Mouse (Mus musculus): ENCODE measurements around the gene Il15ra.

Gene Il15ra

GRCm38 (mm10) chr2:11705201-11706025, at the start of gene Il15ra:
Gene Il15ra (plus strand): TSS chr2:11705290.
- DNase-seq = peak; percentile 74 to 83

- no peak for DNase-seq
Observed at GRCm38 (mm10) chr2:11657581-11657980, 47.5 kb upstream of the Il15ra start.

- no peak for DNase-seq
Observed at GRCm38 (mm10) chr2:11659263-11659662, 45.8 kb upstream of the Il15ra start.

- DNase-seq = no peak
Observed at GRCm38 (mm10) chr2:11662143-11662906, 42.8 kb upstream of the Il15ra start.

GRCm38 (mm10) chr2:11662907-11663230, 42.2 kb upstream of the Il15ra start:
- no peak for DNase-seq

GRCm38 (mm10) chr2:11663961-11664360, 41.1 kb upstream of the Il15ra start:
- peak; percentile 87 to 90 for DNase-seq

GRCm38 (mm10) chr2:11664367-11664766, 40.7 kb upstream of the Il15ra start:
- peak; percentile 62 to 70 for DNase-seq

- no peak for DNase-seq
Observed at GRCm38 (mm10) chr2:11664806-11665205, 40.3 kb upstream of the Il15ra start.

GRCm38 (mm10) chr2:11665326-11665725, 39.8 kb upstream of the Il15ra start:
- DNase-seq = no peak

GRCm38 (mm10) chr2:11672144-11672543, 32.9 kb upstream of the Il15ra start:
- no peak for DNase-seq

- no peak for DNase-seq
Observed at GRCm38 (mm10) chr2:11679626-11680025, 25.5 kb upstream of the Il15ra start.

GRCm38 (mm10) chr2:11682712-11683111, 22.4 kb upstream of the Il15ra start:
- no peak for DNase-seq

GRCm38 (mm10) chr2:11686512-11686911, 18.6 kb upstream of the Il15ra start:
- DNase-seq = no peak

GRCm38 (mm10) chr2:11687436-11687835, 17.7 kb upstream of the Il15ra start:
- peak in 1 of 2 experiments; percentile 7 for DNase-seq

- no peak for DNase-seq
Observed at GRCm38 (mm10) chr2:11690201-11690890, 14.7 kb upstream of the Il15ra start.

- DNase-seq = no peak
Observed at GRCm38 (mm10) chr2:11693352-11693751, 11.7 kb upstream of the Il15ra start.

GRCm38 (mm10) chr2:11694104-11694503, 11.0 kb upstream of the Il15ra start:
- DNase-seq = peak; percentile 36 to 51

- no peak for DNase-seq
Observed at GRCm38 (mm10) chr2:11695867-11696266, 9.2 kb upstream of the Il15ra start.

- DNase-seq = peak; percentile 8 to 41
Observed at GRCm38 (mm10) chr2:11698994-11699393, 6.1 kb upstream of the Il15ra start.

- no peak for DNase-seq
Observed at GRCm38 (mm10) chr2:11699905-11700304, 5.2 kb upstream of the Il15ra start.

- DNase-seq = peak in 1 of 2 experiments; percentile 17
Observed at GRCm38 (mm10) chr2:11706030-11706745, 1.1 kb downstream of the Il15ra start.

GRCm38 (mm10) chr2:11706746-11707065, 1.6 kb downstream of the Il15ra start:
- DNase-seq = no peak

- DNase-seq = no peak
Observed at GRCm38 (mm10) chr2:11708538-11708937, 3.4 kb downstream of the Il15ra start.

Measured in kidney, postnatal 4 days (tissue).